12 mouse cellular contexts compared by ENCODE assay signal in the genomic region with DNA sequence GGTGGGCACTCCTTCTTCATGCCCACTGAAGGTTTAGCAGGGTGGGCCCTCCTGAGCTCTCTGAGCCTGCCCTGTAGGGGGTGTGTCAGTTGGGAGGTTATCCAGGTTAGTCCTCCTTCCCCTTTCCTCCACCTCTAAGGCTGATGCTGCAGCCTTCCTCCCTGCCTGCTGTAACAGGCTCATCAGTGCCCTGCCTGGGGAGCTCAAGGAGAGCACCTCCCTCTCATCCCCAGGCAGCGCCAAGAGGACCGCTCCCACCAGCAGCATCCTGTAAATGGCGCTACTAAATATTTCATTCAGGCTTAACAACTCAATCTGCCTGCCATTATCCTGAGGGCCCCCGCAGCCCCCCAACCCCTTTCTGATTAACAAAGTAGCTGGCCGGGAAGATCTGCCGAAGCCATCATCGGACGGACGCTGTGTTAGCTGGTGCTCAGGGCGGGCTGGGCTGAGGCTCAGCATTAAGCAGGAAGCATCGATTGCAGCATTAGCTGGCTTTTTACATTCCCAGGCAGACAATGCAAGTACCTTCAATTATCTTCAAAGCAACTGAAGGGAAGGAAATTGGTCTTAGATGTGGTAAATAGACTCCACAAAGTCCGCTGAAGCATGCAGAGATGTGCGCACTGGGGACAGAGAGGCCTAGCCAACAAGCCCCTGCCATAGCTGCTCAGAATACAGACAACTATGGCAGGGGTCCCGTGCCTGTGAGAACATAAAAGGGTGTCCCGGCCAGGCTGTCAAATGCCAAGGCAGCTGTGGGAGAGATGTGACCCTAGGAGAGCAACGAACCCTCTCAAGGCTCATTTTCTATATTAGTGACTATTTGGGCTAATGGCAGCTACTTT.
DNase-seq lines count a peak whose midpoint lies in the region; ATAC-seq and TF ChIP-seq lines count a peak whose summit lies in the region.
"Had no signal": no experiment of that assay in that cellular context is flagged by ENCODE, and none has a peak within 500 bp of the region (broad histone marks: within the 10 kb centered on the region; RNA-seq: fewer than 3 reads in every experiment).

No protein-coding gene starts in this region.

- DNase-seq in embryo, embryonic 10.5 days (ENCODE audit: low spot score) = peak; percentile 11
- no peak for DNase-seq in embryo, embryonic 11 days
- DNase-seq in brain, embryonic 14.5 days (ENCODE audit: low read depth) = peak; percentile 84
- no peak for DNase-seq in kidney, adult 2 months
- DNase-seq in testis, postnatal 14 days (ENCODE audit: low spot score) = no peak
- DNase-seq: thymus, postnatal 14 days had no signal

- TF ChIP-seq POLR2A in brain, embryonic 14.5 days (IDR thresholded peaks at IDR 0.05; ENCODE audit: borderline replicate concordance, extremely low read depth, insufficient read depth, insufficient read length, poor library complexity, severe bottlenecking) = no peak
- TF ChIP-seq POLR2A in kidney, adult 2 months (IDR thresholded peaks at IDR 0.05; ENCODE audit: low read depth, low read length) = no peak

- H3K4me1 ChIP-seq in hindbrain, embryonic 13.5 days (replicated peaks) = peaks cover 30% of the 10 kb centered on the region
- peaks cover 26% of the 10 kb centered on the region for H3K4me1 ChIP-seq in neural tube, embryonic 12.5 days
- H3K4me1 ChIP-seq in kidney, adult 2 months (ENCODE audit: control insufficient read depth, insufficient read depth, low read length) = no peaks in the 10 kb centered on the region
- H3K4me1 ChIP-seq: heart, embryonic 10.5 days had no signal

- no peak overlapping the region for H3K4me3 ChIP-seq in hindbrain, embryonic 13.5 days
- H3K4me3 ChIP-seq in neural tube, embryonic 12.5 days = no peak overlapping the region
- H3K4me3 ChIP-seq in kidney, adult 2 months (ENCODE audit: insufficient read depth, low read depth, low read length) = no peak overlapping the region
- H3K4me3 ChIP-seq: heart, embryonic 10.5 days; limb, embryonic 13.5 days had no signal

- peak overlapping the region; percentile 59 for H3K9ac ChIP-seq in hindbrain, embryonic 13.5 days
- no peak overlapping the region for H3K9ac ChIP-seq in neural tube, embryonic 12.5 days
- H3K9ac ChIP-seq: limb, embryonic 13.5 days had no signal

- WGBS in hindbrain, embryonic 13.5 days = 14% methylated on average over 16 of the region's 16 CpGs
- 11% methylated on average over 16 of the region's 16 CpGs for WGBS in neural tube, embryonic 12.5 days
- WGBS in kidney, adult 2 months = 23% methylated on average over 16 of the region's 16 CpGs

- no peaks in the 10 kb centered on the region for H3K9me3 ChIP-seq in hindbrain, embryonic 13.5 days
- H3K9me3 ChIP-seq in neural tube, embryonic 12.5 days = no peaks in the 10 kb centered on the region
- H3K9me3 ChIP-seq: heart, embryonic 10.5 days; limb, embryonic 13.5 days had no signal

- 0 out of 2 replicates have a peak, but pooled peaks cover 3% of the 10 kb centered on the region for H3K27me3 ChIP-seq in hindbrain, embryonic 13.5 days
- no peaks in the 10 kb centered on the region for H3K27me3 ChIP-seq in neural tube, embryonic 12.5 days (replicated peaks)
- H3K27me3 ChIP-seq in kidney, adult 2 months (replicated peaks; ENCODE audit: control insufficient read depth, insufficient read depth, low read length) = no peaks in the 10 kb centered on the region; the same call in 1 of the 2 replicates

- no peaks in the 10 kb centered on the region for H3K36me3 ChIP-seq in hindbrain, embryonic 13.5 days
- H3K36me3 ChIP-seq in neural tube, embryonic 12.5 days = no peaks in the 10 kb centered on the region
- H3K36me3 ChIP-seq in kidney, adult 2 months (ENCODE audit: control insufficient read depth, insufficient read depth, low read length) = no peaks in the 10 kb centered on the region
- H3K36me3 ChIP-seq: heart, embryonic 10.5 days; limb, embryonic 13.5 days had no signal

- peak overlapping the region; percentile 70 for H3K27ac ChIP-seq in hindbrain, embryonic 13.5 days
- no peak overlapping the region for H3K27ac ChIP-seq in neural tube, embryonic 12.5 days
- H3K27ac ChIP-seq in kidney, adult 2 months (ENCODE audit: insufficient read depth, low read depth, low read length) = no peak overlapping the region
- H3K27ac ChIP-seq: heart, embryonic 10.5 days; limb, embryonic 13.5 days had no signal

- ATAC-seq in hindbrain, embryonic 13.5 days (ENCODE audit: low FRiP score) = peak; percentile 66
- no peak for ATAC-seq in neural tube, embryonic 12.5 days (ENCODE audit: low FRiP score, low read depth)
- no peak for ATAC-seq in erythroid progenitor cell, adult 5-6 weeks (replicated peaks; ENCODE audit: low FRiP score, poor library complexity, severe bottlenecking)
- ATAC-seq: inflammation-experienced regulatory T-cells, adult 6 months had no signal

- TF ChIP-seq CTCF in brain, embryonic 14.5 days (IDR thresholded peaks at IDR 0.05; ENCODE audit: borderline replicate concordance, extremely low read depth, insufficient read depth, insufficient read length) = no peak
- TF ChIP-seq CTCF in kidney, adult 2 months (conservative IDR thresholded peaks at IDR 0.05; ENCODE audit: insufficient read depth, insufficient read length, low read depth, low read length) = no peak

- H3K4me2 ChIP-seq in hindbrain, embryonic 13.5 days = peak overlapping the region; percentile 35
- H3K4me2 ChIP-seq in neural tube, embryonic 12.5 days (replicated peaks) = 0 out of 2 replicates have a peak overlapping the region, but pooled peaks have one; percentile 32
- H3K4me2 ChIP-seq: limb, embryonic 13.5 days had no signal

Comparison
In these comparisons a context has a peak if more than half of its experiments do, and no peak if none do; other contexts are left out.
1. DNase-seq: peak in embryo, embryonic 10.5 days (single experiment) and brain, embryonic 14.5 days (single experiment); none in embryo, embryonic 11 days (single experiment), kidney, adult 2 months (single experiment) and testis, postnatal 14 days (single experiment).